Mouse (Mus musculus) testis, adult 2 months (tissue): ENCODE measurements around the gene Hoxa1.

ENCODE experiments used
- CTCF ChIP-seq: fragments of 200-500 bp; IDR thresholded peaks from 2 replicates; pipeline ENCODE4 v1.5.1; 2012; ENCODE audit warnings: low read depth, mild to moderate bottlenecking, inconsistent platforms, low read length, moderate library complexity; ENCODE audit not compliant: control insufficient read depth, insufficient read depth, insufficient replicate concordance
- POLR2A ChIP-seq: fragments of 200-500 bp; IDR thresholded peaks from 2 replicates; pipeline ENCODE4 v1.6.1; 2012; ENCODE audit warnings: low read depth, mild to moderate bottlenecking, inconsistent platforms, low read length, moderate library complexity; ENCODE audit not compliant: control insufficient read depth

DNA sequence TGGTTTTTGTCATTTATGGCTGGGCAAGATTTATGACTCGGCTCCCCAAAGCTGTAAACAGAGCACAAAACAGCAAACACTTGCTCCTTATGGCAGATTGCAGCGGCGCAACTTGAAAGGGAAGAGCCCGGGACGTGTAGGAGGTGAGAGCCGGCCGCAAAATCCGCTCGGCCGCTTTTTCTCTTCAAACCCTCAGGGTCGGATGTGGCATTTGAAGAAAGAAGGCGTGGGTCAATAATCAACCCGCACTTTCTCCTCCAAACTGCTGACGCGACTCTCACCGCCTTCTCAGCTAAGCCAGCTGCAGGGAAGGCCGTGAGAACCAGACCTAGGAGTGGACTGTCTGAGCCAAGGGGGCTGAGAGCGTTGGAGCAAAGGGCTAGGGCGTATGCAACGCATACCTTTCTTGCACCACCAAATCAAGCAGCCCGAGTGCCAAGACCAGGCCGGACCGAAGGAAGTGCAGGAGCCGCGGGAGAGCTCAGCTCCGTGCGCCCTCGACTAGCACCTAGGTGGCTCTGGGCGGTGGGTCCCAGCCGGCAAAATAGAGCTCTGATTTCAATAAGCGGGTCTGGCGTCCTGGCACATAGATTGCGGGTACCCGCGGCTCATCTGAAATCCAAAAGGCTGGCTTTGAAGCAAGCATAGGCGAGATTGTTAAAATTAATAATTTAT is 19.1 kb upstream of the Hoxa1 start, which contains the start of gene 5730596B20Rik:
- TF ChIP-seq CTCF (no peak), POLR2A (no peak)
